Mouse (Mus musculus): ENCODE results near the gene Erp27. TPM values are rescaled to one million over a fixed set of nuclear protein-coding genes. Genes with fewer than 3 reads are reported as not detected.
"Not testable (repeated sequence)": the region's sequence is repeated elsewhere in the genome, so short reads cannot be mapped to it uniquely, and the experiment has no call there.

The Erp27 gene
- 0.25 TPM in 2 replicates for polyA plus RNA-seq (2012; rRNA removed)

DNA sequence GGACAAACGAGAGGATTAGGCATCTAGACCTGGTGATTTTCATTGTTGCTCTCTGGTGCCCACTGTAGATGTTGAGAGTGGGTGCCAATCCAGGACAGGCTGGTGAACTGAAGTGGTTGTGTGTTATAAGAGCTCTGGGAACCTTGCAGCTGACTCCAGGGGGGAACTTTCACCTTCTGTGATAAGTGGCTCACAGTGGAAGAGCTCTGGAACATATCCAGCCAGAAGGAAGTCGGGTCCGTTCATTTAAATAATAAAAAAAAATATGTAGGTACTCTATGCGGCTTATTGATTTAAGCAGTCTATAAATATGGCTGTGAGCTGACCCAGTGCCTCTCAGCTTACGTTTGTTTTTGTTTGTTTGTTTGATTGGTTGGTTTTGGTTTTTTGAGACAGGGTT is at the start of gene Erp27:
Gene Erp27 (minus strand): TSS at position 101 of the 400 bp plus-strand sequence.
- no peak for DNase-seq (ENCODE audit: low spot score)

DNA sequence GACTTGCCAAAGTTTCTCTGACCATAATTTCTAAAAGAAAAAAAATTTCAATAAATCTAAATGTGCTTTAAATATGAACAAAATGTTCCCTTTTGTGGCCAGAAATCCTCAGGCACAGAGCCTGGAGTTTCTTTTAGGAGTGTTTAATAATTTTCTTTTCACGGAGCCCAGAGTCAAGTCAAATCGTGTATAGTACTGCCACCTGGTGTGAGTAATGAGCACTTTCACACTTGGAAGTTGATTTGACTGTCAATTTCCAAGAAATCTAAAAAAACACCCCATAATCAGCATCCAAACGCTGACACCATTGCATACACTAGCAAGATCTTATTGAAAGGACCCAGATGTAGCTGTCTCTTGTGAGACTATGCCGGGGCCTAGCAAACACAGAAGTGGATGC is 46.9 kb upstream of the Erp27 start:
- DNase-seq (ENCODE audit: low spot score) = not testable (repeated sequence)

- DNase-seq (ENCODE audit: low spot score) = no peak
Measured at GRCm38 (mm10) chr6:136967466-136967865, 45.5 kb upstream of the Erp27 start.

GRCm38 (mm10) chr6:136965912-136966311 is 43.9 kb upstream of the Erp27 start:
- DNase-seq (ENCODE audit: low spot score) = no peak

DNA sequence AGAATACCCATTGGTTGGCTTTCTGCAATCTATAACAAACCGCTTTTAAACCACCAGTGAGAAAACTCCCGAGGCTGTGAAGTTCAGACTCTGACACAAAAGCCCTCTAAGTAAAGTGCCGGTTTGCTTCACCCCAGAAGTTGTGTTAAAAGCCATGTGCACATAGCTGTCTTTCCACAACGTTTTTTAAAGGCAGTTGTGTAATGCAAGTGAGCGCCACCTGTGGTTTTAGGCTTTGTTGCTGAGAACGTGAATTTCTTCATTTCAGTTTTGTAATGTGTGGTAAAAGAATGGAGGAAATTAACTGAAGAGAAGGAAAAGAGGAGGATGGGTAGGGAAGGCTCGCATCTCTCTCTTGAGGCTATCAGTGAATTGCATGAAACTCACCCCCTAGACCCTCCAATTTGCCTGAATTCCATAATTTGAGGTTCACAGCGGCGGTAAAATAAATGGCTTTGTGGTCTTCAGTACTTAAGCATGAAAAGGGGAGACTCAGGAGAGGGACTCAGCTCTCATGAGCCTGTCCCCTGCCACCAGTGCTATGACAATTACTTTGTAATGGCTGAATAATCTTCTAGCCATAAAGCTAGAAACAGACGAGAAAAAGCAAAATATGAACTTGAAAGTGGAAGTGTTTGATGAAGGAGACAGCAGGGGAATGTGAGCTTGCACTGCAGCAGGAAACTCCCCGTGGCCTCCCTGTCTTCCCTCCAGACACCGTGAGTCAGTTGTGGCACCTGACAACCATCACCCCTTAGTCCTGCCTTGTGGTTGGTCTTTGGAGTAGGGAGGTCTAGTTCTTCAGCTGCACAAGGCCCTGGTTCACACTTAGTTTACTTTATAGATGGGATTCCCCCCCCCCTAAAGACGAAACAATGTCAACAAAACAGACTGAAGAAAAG is 42.9 kb upstream of the Erp27 start:
- DNase-seq (ENCODE audit: low spot score) = no peak

- no peak for DNase-seq (ENCODE audit: low spot score)
Measured at GRCm38 (mm10) chr6:136962957-136963356, 41.0 kb upstream of the Erp27 start.

GRCm38 (mm10) chr6:136959131-136959530 is 37.2 kb upstream of the Erp27 start:
- DNase-seq (ENCODE audit: low spot score) = no peak

DNA sequence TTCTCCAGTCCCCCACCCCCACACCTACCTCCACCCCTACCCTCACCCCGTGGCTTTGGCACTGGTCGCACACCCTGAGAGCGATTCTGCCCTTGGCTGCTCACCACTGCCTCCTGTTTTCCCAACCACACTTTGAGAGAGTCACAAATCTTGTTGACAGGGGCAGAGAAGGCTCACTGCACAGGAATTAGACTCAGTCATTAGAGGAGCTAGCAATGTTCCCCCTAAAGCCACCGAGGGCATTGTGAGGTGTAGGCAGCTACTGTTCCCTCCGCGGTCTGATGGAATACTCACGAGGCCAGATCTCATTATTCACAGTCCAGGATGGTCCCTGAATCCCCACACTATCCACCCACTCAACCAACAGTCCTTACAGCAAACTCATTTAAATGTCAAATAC is 35.1 kb upstream of the Erp27 start:
- no peak for DNase-seq (ENCODE audit: low spot score)

DNA sequence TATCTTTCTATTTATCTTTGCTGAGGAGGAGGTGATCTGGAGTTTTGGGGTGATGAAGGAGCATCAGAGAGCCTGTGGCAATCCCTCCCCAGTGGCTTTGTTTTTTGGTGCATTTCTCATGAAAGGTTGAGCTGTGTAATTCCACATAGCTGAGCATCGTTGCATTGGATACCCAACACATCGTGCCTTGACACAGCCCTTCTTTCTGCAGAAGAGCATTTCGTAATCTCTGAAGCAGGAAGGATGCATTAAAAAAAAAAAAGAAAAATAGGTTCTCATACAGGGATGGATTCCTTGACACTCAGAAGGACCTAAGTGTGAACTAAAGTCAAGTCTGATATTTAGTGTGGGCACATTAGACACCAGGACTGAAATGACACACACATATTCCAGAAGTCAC is 33.3 kb upstream of the Erp27 start:
- DNase-seq (ENCODE audit: low spot score) = no peak

- no peak for DNase-seq (ENCODE audit: low spot score)
Measured at GRCm38 (mm10) chr6:136954715-136955114, 32.7 kb upstream of the Erp27 start.

DNA sequence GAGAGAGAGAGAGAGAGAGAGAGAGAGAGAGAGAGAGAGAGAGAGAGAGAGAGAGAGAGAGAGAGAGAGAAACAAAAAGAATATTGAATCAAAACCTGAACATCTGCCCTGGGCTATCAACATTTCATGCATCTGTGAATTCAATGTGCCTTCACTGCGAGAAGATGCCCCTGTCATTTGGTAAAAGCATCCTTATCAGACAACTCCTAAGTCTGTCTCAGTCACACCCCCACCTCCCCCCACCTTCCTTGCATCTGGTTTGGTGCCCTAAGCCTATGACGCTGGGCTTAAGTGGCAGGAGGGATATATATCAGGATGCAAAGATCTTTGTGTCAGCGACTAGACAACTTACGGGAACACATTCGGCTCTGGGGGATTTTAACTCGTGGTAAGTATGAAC is 32.2 kb upstream of the Erp27 start:
- DNase-seq (ENCODE audit: low spot score) = no peak

GRCm38 (mm10) chr6:136952930-136953329 is 30.9 kb upstream of the Erp27 start:
- no peak for DNase-seq (ENCODE audit: low spot score)

DNA sequence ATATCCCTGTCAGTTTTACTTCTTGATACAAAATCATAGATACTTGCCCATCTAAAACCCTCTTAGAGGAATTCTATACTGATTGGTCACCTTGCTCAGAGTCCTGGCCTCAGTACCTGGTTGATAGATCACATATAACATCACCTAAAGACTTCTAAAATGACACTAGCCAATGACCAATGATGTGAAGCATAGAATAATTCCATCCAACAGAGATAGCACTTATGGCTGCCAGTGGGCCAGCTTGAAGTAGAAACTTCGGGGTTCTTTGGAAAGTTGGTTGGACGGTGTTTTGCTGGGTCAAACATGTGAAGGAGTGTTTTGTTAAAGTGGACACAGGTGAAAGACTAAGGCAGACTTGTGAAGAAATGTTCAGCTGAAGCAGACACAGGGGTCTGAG is 28.2 kb upstream of the Erp27 start:
- DNase-seq (ENCODE audit: low spot score) = no peak

DNA sequence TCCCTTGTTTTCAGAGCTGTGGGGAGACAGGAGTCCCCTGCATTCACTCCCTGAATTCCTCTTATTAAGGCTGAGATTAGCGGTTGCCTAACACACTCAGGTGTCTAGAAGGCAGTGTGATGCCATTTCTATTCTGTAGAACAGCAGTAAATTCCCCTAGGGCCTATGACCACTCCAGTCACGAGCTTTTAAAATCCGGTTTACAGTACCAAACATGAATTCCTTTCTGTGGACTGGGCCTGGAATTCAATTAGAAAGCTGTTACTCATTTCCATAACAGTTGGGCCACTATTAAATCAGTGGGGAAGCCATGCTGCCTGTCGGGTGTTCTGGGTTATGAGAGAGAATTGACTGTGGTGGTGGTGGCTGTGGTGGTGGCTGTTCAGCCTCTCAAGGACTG is 25.7 kb upstream of the Erp27 start:
- DNase-seq (ENCODE audit: low spot score) = no peak

GRCm38 (mm10) chr6:136946943-136947342 is 25.0 kb upstream of the Erp27 start:
- no peak for DNase-seq (ENCODE audit: low spot score)

DNA sequence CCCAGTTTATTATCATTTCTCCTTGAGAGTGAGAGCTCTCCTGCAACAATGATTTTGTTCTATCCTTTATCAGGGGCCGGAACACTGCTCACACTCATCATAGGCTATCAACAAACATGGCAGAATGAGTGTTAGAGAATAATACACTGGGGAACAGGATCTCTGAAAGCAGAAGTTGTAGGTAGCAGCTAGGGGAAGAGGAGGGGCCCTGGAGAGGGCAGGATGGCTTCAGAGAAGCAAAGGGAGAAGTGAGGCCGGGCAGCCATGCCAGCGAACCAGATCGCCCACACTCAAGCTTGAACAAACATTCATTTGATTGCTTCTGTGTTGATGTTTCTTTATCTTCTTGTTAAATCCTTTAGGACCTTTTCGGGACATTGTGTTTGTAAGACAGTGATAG is 24.3 kb upstream of the Erp27 start:
- no peak for DNase-seq (ENCODE audit: low spot score)

DNA sequence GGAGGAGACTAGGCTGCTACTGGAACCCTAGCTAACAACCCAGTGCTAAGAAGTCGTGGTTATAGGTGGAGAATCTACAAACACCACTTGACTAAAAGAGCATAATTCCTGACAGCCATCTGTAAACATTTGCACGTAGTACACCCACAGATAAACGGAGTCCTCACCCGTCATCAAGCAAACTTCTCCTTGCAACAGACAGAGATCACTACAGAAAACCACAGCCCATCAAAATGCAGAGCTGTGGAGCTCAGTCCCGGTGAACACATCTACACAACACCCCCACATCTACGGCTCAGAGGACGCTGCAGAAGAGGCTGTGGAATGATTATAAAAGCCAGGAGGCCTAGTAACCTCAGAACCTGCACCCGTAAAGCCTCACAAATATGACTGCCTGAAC is 22.5 kb upstream of the Erp27 start:
- no peak for DNase-seq (ENCODE audit: low spot score)

- no peak for DNase-seq (ENCODE audit: low spot score)
Measured at GRCm38 (mm10) chr6:136943392-136943791, 21.4 kb upstream of the Erp27 start.

DNA sequence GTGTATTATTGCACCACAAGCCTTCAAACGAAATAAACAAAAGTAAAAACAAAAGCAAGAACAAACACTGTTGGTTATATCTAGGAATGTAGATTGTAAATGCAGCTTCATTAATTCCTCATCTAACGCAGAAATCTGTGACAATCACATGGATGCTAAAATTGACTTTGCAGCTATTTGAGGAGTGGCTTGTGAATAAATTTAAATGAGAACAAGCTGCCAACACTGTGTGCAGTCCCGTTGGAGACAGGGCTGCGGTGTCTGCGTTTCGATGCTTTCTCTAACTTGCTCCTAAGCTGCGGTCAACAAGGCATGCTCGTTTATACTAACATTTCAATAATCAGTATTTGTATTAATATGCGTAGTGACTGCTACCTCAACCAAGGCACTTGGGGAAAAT is 20.3 kb upstream of the Erp27 start:
- DNase-seq (ENCODE audit: low spot score) = no peak

GRCm38 (mm10) chr6:136941051-136942021 is 19.4 kb upstream of the Erp27 start, which contains the start of gene Arhgdib:
Arhgdib (minus strand) TSS chr6:136941899.
- DNase-seq (ENCODE audit: low spot score) = no peak

DNA sequence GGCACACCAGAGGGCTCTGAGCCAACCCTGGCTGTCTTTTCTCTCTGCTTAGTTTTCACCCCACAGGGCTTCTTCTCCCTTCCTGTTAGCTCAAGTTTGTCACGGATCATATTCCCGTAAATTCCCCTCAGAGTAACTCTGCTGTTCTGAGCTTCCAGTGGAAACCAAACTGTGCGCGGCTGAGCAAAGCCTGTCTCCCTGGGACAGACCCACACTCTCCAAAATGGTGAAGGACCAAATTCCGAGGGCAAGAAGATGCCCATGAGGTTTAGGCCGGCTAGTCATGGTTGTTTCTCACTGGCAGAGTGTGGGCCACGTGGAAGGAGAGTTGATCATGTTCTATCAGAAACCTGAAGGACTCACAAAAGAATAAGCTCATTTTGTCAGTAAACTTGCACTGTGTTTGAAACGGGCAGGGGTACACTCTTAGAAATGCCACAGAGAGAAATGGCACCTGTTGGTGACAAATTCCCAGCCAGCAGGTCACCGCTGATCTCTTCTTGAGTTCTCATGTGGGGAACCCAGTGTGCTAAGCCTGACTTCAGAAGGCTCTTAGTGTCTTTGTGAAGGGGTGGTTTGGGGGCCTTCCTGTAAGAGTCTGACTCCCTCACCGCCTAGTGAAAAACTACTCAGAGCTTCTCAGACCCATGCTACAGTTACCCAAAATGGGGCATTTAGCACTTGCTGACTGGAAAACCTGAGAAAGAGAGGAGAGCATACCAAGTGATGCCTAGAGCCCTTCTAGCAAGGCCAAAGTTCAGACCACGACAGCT is 18.4 kb upstream of the Erp27 start:
- no peak for DNase-seq (ENCODE audit: low spot score)
